Mouse (Mus musculus): ENCODE data around the gene Ryr3.

- TF ChIP-seq CHD2 (IDR thresholded peaks at IDR 0.05; ENCODE audit: low read depth, low read length) (no peak), HCFC1 (IDR thresholded peaks at IDR 0.05; ENCODE audit: borderline replicate concordance, insufficient read depth, low read length) (no peak), ZNF384 (IDR thresholded peaks at IDR 0.05; ENCODE audit: low read depth, low read length) (no peak)
These were observed 451.9 kb downstream of the Ryr3 start for GRCm38 (mm10) chr2:112765046-112765445.
